Mouse (Mus musculus): ENCODE results near the gene Asb9.
A peak's percentile ranks its signal among the peaks of the same experiment; 100 is the strongest.

Gene Asb9

DNA sequence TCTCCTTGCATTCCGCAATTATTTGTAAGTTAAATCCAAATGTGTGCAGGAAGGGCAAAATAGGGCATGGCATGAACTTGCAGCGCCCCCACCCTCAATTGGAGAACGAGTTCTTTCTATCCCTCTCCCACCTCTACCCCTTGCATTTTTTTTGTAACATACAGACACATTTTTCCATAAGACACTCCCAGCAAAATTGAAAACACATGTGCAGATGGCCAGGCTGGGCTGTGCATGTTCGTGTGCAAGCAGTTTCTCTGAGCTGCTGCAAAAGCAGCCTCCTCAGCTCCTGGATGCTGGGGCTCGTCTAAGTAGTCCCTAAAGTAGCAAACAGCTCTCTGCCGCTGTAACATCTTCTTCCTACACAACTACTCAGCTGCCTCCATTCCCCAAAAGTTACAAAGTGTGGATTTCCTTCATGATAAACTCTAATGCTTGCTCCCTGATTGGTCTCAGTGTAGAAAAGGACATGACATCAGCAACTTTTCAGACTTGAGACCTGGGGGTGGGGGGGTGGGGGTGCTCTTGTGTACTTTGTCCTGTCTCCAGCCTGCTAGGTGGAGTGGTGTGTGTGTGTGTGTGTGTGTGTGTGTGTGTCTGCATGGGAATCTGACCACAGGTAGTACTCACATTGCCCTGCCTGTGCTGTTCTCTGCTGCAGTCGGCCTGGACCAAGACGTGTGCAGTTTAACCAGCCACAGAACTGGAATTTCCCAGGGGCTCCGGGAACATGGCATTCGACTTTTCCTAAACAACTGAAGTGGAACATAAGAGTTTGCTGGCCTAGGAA is at the start of gene Asb9:
Asb9 (plus strand) TSS at position 619 of the 790 bp plus-strand sequence.
- peak; percentile 12 for DNase-seq (ENCODE audit: extremely low spot score, low spot score)

DNA sequence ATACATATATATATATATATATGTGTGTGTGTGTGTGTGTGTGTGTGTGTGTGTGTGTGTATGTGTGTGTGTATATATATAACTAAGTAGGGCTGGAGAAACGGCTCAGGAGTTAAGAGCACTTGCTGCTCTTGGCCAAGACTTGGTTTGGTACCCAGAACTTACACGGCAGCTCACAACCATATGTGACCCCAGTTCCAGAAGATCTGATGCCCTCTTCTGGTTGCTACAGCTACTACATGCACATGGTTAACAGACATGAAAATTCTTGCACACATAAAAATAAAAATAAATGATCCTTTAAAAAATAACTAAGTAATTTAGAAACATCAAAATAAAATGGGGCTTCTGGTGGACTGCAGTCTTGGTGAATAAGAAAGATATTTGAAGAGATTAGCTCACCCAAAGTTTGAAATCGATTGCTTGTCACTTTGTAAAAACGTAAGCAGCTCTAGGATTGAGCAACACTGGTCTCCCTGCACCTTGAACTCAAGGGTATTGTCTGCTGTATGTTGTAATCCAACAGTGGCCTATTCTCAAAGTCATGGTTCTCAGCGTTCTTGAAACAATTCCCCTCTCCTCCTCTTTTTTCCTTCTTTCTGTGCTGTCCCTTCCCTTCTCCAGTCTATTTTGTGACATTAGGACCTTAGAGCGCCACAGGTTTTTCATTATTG is 46.8 kb upstream of the Asb9 start:
- no peak for DNase-seq (ENCODE audit: extremely low spot score, low spot score)

GRCm38 (mm10) chrX:164502258-164502657 is 3.9 kb upstream of the Asb9 start:
- DNase-seq (ENCODE audit: extremely low spot score, low spot score): no peak

DNA sequence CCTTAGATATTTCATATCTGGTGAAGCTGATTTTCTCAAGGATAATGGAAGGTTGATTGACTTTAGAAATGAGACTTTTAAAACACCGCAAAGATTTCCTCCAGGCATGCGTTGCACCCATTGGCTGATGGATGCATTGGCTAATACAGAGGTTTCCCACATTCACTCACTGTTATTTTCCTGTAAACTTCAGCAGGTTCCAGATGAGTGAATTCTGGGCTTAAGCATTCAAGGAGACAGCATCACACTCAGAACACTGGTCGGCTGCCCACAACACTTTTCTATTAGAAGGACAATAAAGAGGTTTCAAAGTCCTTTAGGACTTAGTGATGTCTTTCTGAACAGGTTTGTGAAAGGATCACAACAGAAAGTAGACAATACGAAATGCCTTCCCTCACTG is 941 bp downstream of the Asb9 start:
- no peak for DNase-seq (ENCODE audit: extremely low spot score, low spot score)

DNA sequence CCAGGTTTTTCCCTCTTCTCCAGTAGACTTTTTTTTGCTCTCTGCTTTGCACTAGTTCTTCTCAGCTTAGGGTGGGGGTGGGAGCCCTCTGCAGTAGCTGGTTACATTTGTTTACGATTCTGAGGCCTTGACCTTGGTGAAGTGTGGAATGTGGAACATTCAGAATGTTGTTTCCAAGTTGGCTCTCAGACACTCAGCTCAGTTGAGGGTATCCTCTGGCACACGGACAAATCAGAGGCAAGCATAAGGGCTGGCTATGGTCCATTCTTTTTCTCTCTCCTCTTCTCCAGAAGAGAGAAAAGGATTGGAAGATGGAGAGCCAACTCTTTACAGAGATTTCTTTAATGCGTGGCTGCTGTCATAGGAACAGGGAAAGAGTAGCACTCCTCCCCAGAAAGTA is 2.6 kb downstream of the Asb9 start:
- DNase-seq (ENCODE audit: extremely low spot score, low spot score): no peak

DNA sequence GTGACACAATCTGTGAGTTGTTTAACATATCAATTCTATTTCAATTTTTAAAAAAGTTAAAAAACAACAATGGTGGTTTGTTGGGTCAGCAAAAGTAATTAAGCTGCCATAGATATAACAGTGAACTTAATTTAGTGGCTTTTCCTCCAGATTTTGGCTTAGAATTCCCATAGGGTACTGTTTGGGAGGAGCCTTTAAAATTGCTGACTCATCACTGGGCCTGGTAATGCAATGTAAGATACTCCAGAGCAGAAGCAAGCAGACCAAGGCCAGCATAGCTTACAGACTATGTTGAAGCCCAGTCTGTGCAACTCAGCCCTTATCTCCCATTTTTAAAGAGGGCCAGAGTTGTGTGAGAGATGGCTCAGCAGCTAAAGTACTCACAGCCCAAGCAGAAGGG is 16.0 kb downstream of the Asb9 start:
- DNase-seq (ENCODE audit: extremely low spot score, low spot score): no peak

DNA sequence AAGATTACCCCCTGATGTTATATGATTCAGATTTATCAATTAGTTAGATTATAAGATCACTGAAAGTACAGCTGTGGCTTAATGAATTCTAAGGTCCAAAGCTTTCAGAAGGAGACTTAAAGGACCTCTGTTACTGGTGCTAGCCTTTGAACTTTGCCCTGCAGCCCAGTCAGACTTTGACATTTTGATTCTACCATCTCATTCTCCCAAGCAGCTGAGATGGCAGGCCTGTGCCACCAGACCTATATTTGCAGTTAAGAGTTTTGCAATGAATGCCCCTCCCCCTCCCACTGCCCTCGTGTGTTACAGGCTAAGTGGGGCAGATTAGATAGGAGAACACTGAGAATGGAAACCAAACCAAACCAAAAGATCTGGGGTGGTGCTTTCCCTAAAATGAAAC is 20.4 kb downstream of the Asb9 start:
- no peak for DNase-seq (ENCODE audit: extremely low spot score, low spot score)

- DNase-seq (ENCODE audit: extremely low spot score, low spot score): no peak
Measured at GRCm38 (mm10) chrX:164541436-164542317, 35.5 kb downstream of the Asb9 start.

- DNase-seq (ENCODE audit: extremely low spot score, low spot score): no peak
Measured at GRCm38 (mm10) chrX:164570195-164570594, 64.1 kb downstream of the Asb9 start.

DNA sequence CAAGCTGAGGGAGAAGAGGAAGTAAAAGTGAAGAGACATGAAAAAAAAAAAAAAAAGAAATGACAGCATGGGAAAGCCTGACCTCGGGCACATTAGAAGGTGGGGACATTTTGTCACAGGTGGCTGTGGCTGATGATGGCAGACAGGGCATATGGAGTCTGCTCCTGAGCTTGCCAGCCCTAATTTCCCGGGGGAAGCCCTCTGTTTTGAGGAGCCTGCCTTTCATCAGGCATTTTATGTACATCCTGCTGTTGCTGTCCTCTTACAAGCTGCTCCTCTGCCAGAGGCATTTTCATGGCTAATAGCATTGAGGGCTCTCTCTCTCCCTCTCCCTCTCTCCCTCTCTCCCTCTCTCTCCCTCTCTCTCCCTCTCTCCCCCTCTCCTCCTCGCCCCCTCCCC is 70.8 kb downstream of the Asb9 start:
- no peak for DNase-seq (ENCODE audit: extremely low spot score, low spot score)

Data from neural tube, embryonic 10.5 days (tissue).